Mouse (Mus musculus): Measurements from ENCODE around the gene Diras2.
"Not testable (repeated sequence)": the region's sequence is repeated elsewhere in the genome, so short reads cannot be mapped to it uniquely, and the experiment has no call there.

The Diras2 gene

DNA sequence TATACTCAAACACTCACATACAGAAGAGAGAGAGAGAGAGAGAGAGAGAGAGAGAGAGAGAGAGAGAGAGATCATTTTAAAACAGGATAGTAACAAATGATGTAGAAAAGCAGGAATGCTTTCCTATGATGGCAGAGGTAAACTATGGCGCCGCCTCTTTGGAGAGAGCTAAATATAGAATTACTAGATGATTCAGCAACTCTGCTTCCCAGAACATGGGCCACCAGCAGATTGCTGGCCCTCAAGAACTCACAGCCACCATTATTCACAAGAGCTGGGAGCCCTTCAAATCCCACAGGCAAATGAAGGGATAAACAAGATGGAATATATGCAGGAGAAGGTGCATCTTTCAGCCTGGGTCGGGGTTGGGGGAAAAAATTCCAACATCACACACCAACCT, 15.0 kb downstream of the Diras2 start:
- no peak for DNase-seq

DNA sequence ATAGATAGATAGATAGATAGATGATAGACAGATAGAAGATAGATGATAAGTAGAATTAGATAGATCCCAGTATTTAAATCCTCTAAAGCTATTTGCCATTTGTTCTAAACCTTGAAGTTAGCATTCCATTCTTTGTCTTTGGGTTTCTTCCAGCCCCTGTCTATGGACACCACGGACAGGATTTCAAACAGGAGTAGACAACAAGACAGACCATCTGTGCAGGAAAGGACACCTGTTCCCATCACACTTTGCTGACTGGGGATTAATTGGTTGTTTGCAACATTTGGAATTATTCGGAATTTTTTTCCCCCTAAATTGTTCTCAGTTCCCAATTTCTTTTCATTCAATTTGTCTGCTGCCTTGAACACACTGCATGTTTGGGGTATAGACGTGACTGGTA, 17.5 kb downstream of the Diras2 start:
- DNase-seq, result no peak

DNA sequence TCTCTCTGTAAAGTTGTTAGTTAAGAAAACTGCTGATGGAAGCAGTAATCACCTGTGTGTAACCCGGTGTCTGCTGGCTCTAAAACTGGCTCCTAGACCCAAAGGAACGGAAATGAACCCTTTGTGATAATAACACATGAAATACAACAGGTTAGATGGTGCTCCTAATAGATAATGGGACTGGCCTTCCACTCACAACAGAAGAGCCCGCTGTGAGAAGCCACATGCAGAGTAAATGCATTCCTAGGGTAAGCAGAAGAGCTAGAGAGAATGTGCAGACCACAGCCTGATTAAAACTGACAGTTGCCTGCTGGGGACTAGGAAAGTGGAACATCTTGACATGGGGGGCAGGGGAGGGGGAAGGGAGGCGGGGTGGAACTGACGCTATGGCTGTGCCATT, 18.7 kb downstream of the Diras2 start:
- no peak for DNase-seq

DNA sequence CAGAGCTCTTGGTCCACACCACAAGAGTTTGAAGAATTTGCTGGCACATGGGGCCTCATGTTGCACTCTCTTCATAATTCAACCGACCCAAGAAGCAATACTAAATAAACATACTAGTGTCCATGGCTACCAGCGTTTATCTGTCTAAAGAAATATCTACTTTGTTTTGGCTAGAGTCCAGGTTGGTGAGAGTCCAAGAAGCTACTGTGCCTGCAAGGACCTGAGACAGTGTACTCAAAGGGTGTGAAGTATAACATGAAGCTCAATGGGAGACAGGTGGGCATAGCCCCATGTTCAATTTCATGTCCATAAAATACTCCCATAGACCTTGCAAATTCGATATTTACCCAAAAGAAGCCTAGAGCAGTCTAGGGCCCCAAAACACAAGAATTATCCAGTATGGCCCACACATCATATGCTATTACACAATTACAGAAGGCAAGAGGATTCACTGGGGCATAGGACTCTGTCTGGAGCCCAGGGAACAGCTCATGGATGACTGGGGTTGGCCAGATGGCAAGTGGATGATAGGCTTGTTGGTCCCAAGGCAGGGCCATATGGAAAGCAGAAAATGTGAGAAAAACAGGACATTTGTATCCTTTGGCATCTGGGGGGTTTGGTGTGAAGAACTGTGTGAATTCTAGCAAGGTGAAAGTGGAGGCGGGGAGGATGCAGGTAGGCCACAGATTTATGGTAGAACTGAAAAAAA, 20.8 kb downstream of the Diras2 start:
- no peak for DNase-seq

DNA sequence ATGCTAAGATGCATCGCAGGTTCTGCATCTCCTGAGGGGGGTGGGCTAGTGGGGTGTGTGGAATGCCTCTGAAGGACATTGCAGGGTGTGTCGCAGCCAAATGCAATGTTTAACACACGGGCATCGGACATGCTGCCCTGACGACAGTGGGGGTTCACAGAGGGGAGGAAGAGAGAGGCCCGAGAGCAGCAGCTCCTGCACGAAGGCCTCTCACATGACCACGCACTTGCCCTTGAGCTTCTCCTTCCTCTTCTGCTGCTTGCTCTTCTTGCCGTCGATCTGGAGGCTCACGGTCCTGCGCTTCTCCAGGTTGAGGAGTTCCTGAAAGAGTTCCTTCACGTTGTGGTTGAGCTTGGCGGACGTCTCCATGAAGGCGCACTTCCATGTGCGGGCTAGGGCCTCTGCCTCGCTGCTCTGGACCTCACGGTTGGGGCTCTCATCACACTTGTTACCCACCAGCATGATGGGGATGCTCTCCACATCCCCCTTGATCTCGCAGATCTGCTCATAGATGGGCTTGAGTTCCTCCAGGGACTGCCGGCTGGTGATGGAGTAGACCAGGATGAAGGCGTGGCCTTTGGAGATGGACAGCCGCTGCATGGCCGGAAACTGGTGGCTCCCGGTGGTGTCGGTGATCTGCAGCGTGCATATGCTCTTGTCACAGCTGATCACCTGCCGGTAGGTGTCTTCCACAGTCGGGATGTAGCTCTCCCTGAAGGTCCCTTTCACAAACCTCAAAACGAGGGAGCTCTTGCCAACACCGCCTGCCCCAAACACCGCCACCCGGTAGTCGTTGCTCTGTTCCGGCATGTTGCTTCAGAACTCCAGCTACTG, 23.4 kb downstream of the Diras2 start:
- no peak for DNase-seq

DNA sequence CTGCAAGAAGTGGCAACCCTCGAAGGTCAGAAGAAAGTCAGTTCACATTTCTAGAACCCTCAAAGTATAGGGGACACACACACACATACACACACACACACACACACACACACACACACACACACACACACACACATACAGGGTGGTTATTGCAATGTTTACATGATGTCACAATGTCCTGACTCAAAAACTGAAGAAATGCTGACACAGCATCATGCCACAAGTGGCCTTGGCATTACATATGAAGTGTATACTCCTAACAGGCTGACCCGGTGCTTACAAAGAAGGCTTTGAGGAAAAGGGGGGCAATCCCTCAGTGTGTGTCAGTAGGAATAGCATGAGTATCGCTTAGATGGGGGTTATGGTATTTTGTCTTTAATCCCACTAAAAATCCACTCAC, 24.3 kb downstream of the Diras2 start:
- DNase-seq, result not testable (repeated sequence)

DNA sequence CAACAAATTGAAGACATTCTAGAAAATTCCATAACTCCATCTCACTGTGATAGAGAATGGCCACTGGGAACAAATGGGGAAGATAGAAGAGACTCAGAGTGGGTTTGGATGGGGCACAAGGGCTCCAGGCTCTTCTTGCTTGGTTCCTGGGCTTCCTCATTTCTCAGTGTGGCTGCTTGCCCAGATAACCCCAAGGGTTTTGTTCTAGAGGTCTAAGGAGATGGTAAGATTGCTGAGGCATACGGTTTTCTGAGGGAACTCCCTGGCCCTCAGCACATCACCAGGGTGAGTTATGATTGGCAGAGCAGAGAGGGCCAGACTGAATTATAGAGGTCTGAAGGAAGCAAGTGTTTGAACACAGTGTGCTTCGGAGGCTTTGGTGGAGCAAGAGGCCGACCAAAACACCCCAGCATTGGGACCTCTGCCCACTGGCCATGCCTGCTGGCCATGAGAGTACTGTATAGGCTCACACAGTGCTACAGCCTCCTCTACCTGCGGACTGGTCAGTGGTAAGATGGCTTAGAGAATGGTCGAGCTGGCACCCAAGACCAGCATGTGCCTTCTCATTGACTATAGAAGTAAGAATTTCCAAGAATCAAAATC, 25.3 kb downstream of the Diras2 start:
- DNase-seq, result not testable (repeated sequence)

DNA sequence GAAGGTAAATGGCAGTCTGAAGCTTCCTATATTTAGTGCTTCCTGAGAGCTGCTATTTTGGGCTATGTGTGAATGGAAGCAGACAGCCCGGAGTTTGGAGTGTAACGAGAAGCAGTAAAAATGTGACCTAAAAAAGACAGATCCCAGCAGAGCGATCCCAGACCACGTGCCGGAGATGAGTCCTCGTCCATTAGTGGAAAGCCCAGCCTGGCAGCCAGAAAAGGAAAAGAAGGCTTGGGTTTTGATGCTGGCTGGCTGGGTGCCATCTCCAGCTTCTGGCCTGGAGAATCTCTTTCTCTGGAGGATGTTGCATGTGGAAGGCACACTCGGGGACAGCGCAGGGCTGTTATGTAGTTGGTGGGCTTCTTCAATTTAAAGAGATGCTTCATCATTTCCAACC, 29.4 kb downstream of the Diras2 start:
- DNase-seq, result no peak

DNA sequence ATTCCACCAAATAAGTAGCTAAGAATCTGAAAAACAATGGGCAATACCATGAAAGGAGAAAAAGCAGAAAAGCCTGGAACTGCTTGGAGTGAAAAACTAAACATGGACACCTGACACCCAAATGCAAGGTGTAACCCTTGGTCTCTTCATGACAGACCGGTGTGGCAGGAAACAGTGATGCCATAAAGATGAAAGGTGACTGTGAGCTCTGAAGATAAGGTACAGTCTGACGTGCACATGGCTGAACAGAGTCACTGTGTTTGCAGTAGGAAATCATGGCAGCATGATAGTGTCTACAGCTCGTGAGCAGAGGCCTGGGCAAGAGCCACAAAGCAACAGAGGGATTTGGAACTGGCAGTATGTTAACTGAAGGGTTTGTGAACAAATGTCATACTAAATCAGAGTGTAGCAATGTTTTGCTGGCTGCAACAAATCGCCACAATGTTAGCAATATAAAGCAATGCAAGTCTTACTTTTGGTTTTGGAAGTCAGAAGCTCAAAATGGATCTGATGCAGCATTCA, 34.0 kb downstream of the Diras2 start:
- DNase-seq, result no peak

DNA sequence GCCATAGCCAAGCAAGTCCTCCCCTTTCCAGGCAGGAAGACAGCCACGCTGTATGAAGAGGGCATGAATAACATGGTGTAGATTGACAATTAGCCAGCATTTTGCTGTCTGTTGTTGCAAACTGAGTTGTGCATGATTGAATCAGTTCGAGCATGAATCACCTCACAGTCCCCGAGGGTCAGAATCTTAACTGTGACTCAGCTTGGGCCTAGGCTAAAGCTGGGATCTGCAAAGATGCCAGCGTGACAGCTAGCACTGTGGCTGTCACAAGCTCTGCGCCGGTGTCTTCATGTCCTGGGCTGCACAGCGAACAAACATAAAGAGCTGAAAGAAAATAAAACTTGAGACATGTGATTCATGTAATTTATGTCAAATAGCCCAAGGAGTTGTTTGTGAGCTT, 42.3 kb downstream of the Diras2 start:
- DNase-seq, result no peak

DNA sequence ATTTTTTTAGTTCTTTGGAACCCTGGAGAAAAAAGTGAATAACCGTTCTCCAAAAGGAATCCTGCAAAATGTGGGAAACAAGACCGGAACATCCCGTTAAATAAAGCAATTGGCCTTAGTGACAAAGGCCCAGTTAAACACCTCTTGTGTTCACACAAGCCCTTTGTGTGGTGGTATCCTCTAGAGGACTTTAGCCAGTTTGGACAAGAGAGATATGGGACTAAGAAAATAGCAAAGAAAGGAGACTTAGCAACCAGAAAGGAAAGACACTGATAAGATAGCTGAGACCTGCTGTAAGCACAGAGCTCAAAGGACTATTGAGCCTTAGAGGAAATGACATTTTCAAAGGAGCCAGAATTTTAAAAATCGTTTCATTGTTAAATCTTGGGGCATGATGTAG, 47.0 kb downstream of the Diras2 start:
- no peak for DNase-seq

DNA sequence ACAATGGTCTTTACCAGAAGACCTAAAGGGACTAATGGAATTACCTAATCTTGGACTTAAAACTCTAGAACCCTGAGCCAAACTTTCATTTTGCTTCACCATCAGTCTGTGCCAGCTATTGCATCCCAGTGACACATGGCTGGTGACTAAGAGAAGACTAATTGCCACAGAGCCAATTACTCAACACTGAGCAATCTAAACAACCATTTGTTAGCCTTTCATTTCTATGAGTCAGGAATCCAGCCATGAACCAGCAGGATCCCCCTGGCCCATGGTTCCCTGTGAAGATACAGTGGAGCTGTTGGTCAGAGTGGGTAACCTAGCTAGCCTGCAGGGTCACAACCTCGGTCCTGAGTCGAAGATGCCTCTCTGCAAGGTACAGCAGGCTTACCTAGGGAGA, 49.3 kb downstream of the Diras2 start:
- DNase-seq, result no peak

DNA sequence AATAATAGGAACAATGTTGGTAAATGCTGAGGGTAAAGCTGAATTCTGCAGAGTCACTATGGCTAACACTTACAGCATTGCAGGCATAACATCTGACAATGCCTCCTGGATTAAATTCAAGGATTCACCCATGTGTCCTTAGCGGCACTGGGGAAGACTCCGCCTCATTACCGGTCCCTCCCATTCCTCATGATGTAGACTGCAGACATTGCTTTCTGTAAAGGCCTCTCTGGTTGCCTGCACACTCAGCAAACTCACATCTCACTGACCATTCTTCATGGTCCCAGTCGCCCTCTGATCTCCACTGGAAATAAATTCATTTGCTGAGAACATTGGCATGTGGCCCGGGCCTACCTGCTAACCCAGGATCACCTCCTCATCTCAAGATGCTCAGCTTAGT, 51.9 kb downstream of the Diras2 start:
- DNase-seq, result no peak

DNA sequence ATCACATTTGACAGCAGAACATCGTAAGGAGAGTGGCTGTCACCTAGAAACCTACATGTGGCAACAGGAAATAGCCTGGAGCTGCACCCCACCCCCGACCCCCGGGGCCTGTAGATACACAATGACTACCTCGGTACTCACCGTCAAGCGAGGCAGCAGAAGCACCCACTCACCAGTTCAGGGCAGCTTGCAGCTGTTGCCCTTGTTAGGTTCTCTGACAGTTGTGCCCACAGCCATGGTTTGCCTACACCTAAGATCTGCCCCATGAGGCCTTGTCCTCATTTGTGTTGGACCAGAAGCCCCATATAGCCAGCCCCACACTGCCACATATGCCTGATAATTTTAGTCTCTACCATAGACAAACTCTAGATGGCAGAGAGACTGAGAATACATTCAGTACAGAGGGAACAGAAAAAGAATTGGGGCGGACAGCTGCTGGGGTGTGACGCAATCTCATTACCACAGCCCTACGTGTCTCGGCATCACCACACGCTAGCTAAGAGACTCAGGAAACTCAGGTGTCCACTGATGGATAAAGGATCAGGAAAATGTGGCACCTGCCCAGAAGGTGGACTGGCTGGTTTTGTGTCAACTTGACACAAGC, 54.0 kb downstream of the Diras2 start:
- DNase-seq, result peak; percentile 28

DNA sequence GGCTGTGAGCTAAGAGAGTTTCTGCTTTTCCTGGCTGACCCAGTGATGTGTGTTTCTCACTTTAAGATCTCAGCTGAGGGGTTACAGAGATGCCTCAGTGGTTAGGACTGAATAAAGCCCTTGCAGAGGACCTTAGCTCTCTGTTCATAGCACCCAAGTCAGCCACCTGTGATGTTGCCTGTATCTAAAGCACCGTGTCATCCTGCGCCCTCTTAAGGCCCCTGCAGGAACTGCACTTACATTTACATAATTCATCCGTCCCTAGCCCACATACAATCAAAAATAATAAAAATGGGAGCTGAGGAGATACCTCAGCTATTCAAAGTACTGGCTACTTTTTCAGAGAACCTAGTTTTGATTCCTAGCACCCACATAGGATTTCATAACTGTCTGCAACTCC, 54.9 kb downstream of the Diras2 start:
- peak; percentile 55 for DNase-seq

DNA sequence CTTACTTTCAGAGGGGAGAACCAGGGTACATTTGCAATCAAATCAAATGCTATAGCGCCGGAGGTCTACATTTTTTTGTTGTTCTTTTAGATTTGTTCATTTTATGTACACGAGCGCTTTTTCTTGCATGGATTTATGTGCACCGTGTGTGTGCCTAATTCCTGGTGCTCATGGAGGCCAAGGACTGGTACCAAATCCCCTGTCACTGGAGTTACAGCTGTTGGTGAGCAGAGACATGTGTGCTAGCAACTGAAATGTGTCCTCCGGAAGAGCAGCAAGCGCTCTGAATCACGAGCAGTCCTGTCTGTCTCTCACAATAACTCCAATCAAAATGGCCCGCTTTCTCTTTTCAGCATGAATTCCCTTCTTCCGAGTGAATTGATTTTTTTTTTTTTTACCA, 55.8 kb downstream of the Diras2 start:
- DNase-seq, result no peak

DNA sequence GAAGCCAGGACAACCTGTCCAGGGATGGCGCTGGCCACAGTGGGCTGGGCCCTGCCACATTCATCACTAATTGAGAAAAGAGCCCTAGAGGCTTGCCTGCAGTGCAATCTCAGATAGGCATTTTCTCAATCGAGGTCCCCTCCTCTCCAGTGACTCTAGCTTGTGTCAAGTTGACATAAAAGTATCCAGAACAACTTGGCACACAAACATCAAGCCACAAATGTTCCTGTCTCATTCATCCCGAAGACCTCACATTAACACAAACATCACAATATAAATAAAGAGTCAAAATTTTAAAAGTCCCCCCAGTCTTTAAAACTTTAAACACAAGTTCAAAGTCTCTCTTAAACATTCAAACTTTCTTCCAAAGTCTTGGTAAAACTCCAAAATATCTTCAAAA, 56.3 kb downstream of the Diras2 start:
- no peak for DNase-seq

DNA sequence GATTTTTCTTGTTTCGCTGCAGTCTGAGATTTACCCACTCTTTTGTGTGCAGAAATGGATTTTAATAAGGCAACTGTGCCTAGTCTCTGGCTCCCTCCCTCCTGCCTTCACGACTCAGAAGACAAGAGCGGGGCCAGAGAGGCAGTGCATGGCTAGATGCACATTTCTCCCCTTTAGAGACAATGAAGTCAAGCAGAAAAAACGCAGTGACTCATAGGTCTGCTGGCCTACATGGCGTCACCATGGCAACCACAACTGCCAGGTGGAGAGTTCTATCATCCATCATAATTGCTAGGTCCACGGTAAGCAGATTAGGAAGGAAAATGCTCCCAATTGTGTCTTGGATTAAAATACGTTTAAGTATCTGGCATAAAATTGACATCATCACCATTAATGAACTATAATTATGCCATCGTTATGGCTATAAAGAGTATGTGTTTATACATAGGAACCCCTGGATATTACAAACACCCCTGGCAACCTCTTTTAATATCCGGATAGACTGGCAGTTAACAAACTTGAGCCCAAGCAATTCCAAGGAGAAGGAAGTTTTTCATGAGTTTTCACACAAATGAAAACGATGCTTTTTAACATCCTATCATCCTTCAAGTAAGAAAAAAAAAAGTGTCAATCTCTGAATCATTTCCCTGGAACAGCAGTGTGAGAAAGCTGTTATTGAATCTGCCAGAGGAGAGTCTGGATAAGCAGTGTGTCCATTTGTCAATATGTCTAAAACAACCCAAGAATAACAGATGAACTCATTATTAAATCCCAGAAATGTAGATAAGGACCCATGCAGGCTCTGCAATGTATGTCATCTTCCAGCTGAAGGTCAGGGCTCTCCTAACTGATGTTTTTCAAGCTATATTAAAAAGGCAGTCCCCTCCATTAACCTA, 61.0 kb downstream of the Diras2 start:
- no peak for DNase-seq

DNA sequence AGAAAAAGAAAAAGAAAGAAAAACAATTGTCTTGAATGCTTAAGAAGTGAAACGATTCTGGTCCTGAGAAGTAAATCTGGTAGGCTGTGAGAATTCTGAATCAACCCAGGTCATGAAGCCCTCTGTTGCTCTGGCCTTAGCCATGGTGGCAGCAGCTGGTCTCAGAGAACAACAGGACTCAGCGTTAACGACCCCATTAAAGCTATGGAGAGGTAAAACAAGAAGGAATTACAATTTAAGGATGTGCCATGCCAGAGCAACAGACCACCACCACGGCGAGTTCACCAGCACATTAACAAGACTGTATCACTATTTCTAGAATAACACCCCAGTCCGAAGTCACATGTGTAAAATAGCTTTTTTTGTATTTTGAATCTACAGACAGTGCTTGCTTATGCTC, 65.9 kb downstream of the Diras2 start:
- DNase-seq, result no peak

DNA sequence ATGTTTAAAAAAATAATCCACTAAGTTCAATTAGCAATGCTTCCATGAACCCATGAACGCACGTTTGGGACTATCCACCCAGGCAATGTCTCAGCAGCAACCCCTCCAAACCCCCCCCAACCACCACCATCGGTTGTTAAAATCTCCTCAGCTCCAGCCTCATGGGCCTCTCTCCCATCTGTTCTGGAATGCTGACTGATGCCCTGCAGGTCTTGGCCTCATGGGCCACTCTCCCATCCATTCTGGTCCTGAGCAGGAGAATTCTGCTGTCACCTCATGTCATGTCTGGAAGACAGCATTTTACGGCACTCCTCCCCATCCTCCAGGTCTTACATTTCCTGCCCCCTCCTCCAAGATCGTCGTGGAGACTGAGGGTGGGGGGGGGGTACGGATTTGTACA, 71.1 kb downstream of the Diras2 start:
- no peak for DNase-seq

DNA sequence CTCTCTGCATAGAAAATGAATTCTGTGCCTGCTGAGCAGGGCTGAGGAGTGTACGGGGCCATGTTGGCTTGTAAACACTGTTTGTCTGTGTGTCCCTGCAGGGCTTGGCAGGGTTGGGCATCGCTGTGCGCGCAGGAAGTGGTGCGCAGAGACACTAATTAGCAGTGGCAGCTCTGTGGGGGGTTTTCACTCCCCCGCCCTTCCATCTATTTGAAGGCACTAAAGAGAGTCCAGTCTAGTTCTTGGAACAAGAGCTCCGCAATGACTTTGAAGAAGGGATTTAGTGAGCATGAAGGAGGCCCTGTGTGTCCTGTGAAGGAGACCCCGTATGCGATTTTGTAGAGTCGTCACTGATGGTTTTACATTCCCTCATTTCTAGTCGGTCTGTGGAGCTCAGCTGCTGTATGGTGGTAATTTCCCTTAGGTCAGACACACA, 73.2 kb downstream of the Diras2 start:
- DNase-seq, result no peak

DNA sequence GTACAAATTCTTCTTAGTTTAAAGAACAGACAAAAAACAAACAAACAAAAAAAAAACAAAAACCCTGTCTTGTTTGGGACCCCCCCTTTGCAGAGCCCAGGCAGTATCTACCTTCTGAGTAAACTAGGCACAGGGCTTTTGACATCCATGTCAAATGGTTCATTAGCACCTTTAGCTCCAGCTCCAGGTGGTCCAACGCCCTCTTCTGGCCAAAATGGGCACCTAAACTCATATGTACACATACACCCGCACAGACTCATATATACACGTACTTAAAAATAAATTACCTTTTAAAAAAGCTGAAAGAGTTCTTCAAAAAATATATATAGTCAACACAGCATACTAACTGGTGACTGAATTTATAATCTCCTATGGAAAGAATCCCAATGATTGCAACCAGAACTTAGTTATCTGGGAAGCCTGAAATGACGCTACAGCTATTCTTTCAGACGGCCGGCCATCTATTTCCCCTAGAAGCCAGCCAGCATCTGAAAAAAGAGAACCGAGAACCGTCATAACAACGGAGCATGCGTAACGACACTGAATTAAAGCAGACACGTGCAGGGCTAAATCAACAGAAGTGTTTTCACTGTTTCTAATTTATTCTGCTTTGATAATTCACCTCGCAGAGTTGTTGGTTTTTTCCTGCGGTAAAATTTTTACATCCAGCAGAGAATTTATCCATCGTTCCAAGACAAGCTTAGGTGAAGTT, 73.7 kb downstream of the Diras2 start:
- no peak for DNase-seq

Data from thymus, postnatal 4 days (tissue).